Mouse (Mus musculus): ENCODE results near the gene Atp6v1a.
A peak's percentile ranks its signal among the peaks of the same experiment; 100 is the strongest.

Gene Atp6v1a

GRCm38 (mm10) chr16:44058745-44059144, 80.8 kb downstream of the Atp6v1a start:
- peak; percentile 61 for DNase-seq

GRCm38 (mm10) chr16:44055766-44056165, 83.7 kb downstream of the Atp6v1a start:
- DNase-seq, result no peak

- no peak for DNase-seq
Measured at GRCm38 (mm10) chr16:44053265-44053664, 86.2 kb downstream of the Atp6v1a start.

- no peak for DNase-seq
Measured at GRCm38 (mm10) chr16:44052390-44052789, 87.1 kb downstream of the Atp6v1a start.

- DNase-seq, result no peak
Measured at GRCm38 (mm10) chr16:44050139-44050538, 89.4 kb downstream of the Atp6v1a start.

GRCm38 (mm10) chr16:44039112-44039511, 100.4 kb downstream of the Atp6v1a start:
- DNase-seq, result no peak
